Mouse (Mus musculus) CH12.LX (cell line): ENCODE results near the gene Gucy1a1. TPM values are rescaled to one million over a fixed set of nuclear protein-coding genes. Genes with fewer than 3 reads are reported as not detected.

ENCODE experiments used
- DNase-seq: peaks from one replicate; pipeline ENCODE4 v3.0.0-alpha.2; 2013; ENCODE audit errors: extremely low read depth
- H3K27ac ChIP-seq: 2 replicates; pipeline ENCODE4 v1.5.1; 2012; ENCODE audit warnings: low read depth, mild to moderate bottlenecking, control low read depth, moderate library complexity; ENCODE audit not compliant: insufficient read depth
- H3K27me3 ChIP-seq: replicated peaks from 2 replicates; pipeline ENCODE3; 2012; ENCODE audit warnings: inconsistent platforms
- H3K36me3 ChIP-seq, 2 experiments: replicated peaks in 1 of 2; 2 replicates each; pipeline versions ENCODE3 to v1.6.1; 2012; ENCODE audit warnings: inconsistent platforms in 1 of 2, low read length in 1 of 2, mild to moderate bottlenecking in 1 of 2, mixed read lengths in 1 of 2, moderate library complexity in 1 of 2; ENCODE audit not compliant: control insufficient read depth in 1 of 2, insufficient read depth in 1 of 2
- H3K4me1 ChIP-seq, 2 experiments: 2 replicates each; pipeline ENCODE4 v1.6.1; 2012; ENCODE audit warnings: inconsistent platforms in 1 of 2, moderate library complexity in 1 of 2; ENCODE audit not compliant: insufficient read depth in 2 of 2, control insufficient read depth in 1 of 2
- H3K4me2 ChIP-seq: 2 replicates; pipeline ENCODE4 v1.6.1; 2012; ENCODE audit warnings: low read depth, mild to moderate bottlenecking, control low read depth; ENCODE audit not compliant: poor library complexity, insufficient read depth, severe bottlenecking
- H3K4me3 ChIP-seq, 3 experiments: fragments of 150-350 bp in 1 of 3; sonication (generic) in 1 of 3; replicated peaks in 1 of 3; 2 replicates each; pipeline versions ENCODE3 to v1.5.1; 2011 to 2012; ENCODE audit warnings: low read depth in 2 of 3, low read length in 2 of 3, mild to moderate bottlenecking in 2 of 3, moderate library complexity in 2 of 3, control low read depth in 1 of 3, improper control_type of control experiment in 1 of 3, inconsistent platforms in 1 of 3, mixed read lengths in 1 of 3; ENCODE audit not compliant: poor library complexity in 1 of 3
- H3K79me2 ChIP-seq: replicated peaks from 2 replicates; pipeline ENCODE4 v1.6.1; 2012; ENCODE audit warnings: mild to moderate bottlenecking, moderate library complexity; ENCODE audit not compliant: control insufficient read depth, poor library complexity, insufficient read depth, severe bottlenecking; ENCODE audit errors: extremely low read depth
- H3K9ac ChIP-seq: 2 replicates; pipeline ENCODE4 v1.6.1; 2012; ENCODE audit warnings: low read depth, mild to moderate bottlenecking, control low read depth, moderate library complexity; ENCODE audit not compliant: insufficient read depth
- H3K9me3 ChIP-seq: replicated peaks from 2 replicates; pipeline ENCODE3; 2012; ENCODE audit warnings: low read length, inconsistent platforms, mixed read lengths
- BHLHE40 ChIP-seq: IDR thresholded peaks from 2 replicates; pipeline ENCODE4 v1.6.1; 2011; ENCODE audit warnings: mild to moderate bottlenecking, low read depth, low read length, improper control_type of control experiment
- CHD1 ChIP-seq: IDR thresholded peaks from 2 replicates; pipeline ENCODE4 v1.6.1; 2012; ENCODE audit warnings: low read depth, low read length, improper control_type of control experiment, inconsistent platforms
- CTCF ChIP-seq, 2 experiments: IDR thresholded peaks in 1 of 2; conservative IDR thresholded peaks in 1 of 2; 2 replicates each; pipeline ENCODE4 v1.5.1; 2011 to 2012; ENCODE audit warnings: low read depth in 2 of 2, low read length in 2 of 2, improper control_type of control experiment in 1 of 2, inconsistent platforms in 1 of 2, mild to moderate bottlenecking in 1 of 2, moderate library complexity in 1 of 2
- E2F4 ChIP-seq: IDR thresholded peaks from 2 replicates; pipeline ENCODE4 v1.6.1; 2011; ENCODE audit warnings: low read depth, low read length, improper control_type of control experiment; ENCODE audit not compliant: insufficient replicate concordance
- EP300 ChIP-seq: IDR thresholded peaks from 2 replicates; pipeline ENCODE4 v1.6.1; 2011; ENCODE audit warnings: low read length, improper control_type of control experiment
- ETS1 ChIP-seq: conservative IDR thresholded peaks from 2 replicates; pipeline ENCODE4 v1.6.1; 2012; ENCODE audit warnings: low read depth, mild to moderate bottlenecking, inconsistent platforms, low read length, improper control_type of control experiment, moderate library complexity
- GABPA ChIP-seq: IDR thresholded peaks from 2 replicates; pipeline ENCODE4 v1.6.1; 2012; ENCODE audit warnings: low read depth, low read length, improper control_type of control experiment, inconsistent platforms; ENCODE audit not compliant: insufficient replicate concordance
- HCFC1 ChIP-seq: IDR thresholded peaks from 2 replicates; pipeline ENCODE4 v1.6.1; 2012; ENCODE audit warnings: low read depth, mild to moderate bottlenecking, inconsistent platforms, low read length, improper control_type of control experiment
- JUN ChIP-seq: IDR thresholded peaks from 2 replicates; pipeline ENCODE4 v1.6.1; 2011; ENCODE audit warnings: low read depth, mild to moderate bottlenecking, low read length, improper control_type of control experiment, moderate library complexity; ENCODE audit not compliant: insufficient read depth
- JUND ChIP-seq: conservative IDR thresholded peaks from 2 replicates; pipeline ENCODE4 v1.6.1; 2011; ENCODE audit warnings: low read depth, low read length, improper control_type of control experiment
- KAT2A ChIP-seq: IDR thresholded peaks from 2 replicates; pipeline ENCODE4 v1.6.1; 2012; ENCODE audit warnings: low read length, improper control_type of control experiment, inconsistent platforms; ENCODE audit not compliant: insufficient replicate concordance
- MAFK ChIP-seq: IDR thresholded peaks from 2 replicates; pipeline ENCODE4 v1.6.1; 2011; ENCODE audit warnings: low read length, improper control_type of control experiment; ENCODE audit not compliant: insufficient replicate concordance
- MYC ChIP-seq: IDR thresholded peaks from 2 replicates; pipeline ENCODE4 v1.6.1; 2011; ENCODE audit warnings: low read depth, mild to moderate bottlenecking, improper control_type of control experiment, low read length
- POLR2A ChIP-seq: IDR thresholded peaks from 2 replicates; pipeline ENCODE4 v1.6.1; 2011; ENCODE audit warnings: low read depth, mild to moderate bottlenecking, improper control_type of control experiment, low read length
- POLR2AphosphoS2 ChIP-seq: IDR thresholded peaks from 2 replicates; pipeline ENCODE4 v1.6.1; 2011; ENCODE audit warnings: low read depth, low read length, improper control_type of control experiment
- RAD21 ChIP-seq: IDR thresholded peaks from 2 replicates; pipeline ENCODE4 v1.6.1; 2011; ENCODE audit warnings: low read depth, mild to moderate bottlenecking, low read length, improper control_type of control experiment, moderate library complexity
- RCOR1 ChIP-seq: conservative IDR thresholded peaks from 2 replicates; pipeline ENCODE4 v1.6.1; 2012; ENCODE audit warnings: low read depth, mild to moderate bottlenecking, inconsistent platforms, low read length, improper control_type of control experiment
- SMC3 ChIP-seq: IDR thresholded peaks from 2 replicates; pipeline ENCODE4 v1.6.1; 2011; ENCODE audit warnings: low read depth, low read length, improper control_type of control experiment
- TCF12 ChIP-seq: IDR thresholded peaks from 2 replicates; pipeline ENCODE4 v1.6.1; 2014; ENCODE audit warnings: low read depth, mild to moderate bottlenecking, inconsistent platforms, low read length, improper control_type of control experiment
- UBTF ChIP-seq: IDR thresholded peaks from 2 replicates; pipeline ENCODE4 v1.6.1; 2012; ENCODE audit warnings: low read depth, mild to moderate bottlenecking, inconsistent platforms, low read length, improper control_type of control experiment, moderate library complexity
- USF2 ChIP-seq: conservative IDR thresholded peaks from 2 replicates; pipeline ENCODE4 v1.6.1; 2011; ENCODE audit warnings: low read depth, low read length, improper control_type of control experiment
- ZC3H11A ChIP-seq: IDR thresholded peaks from 2 replicates; pipeline ENCODE4 v1.6.1; 2012; ENCODE audit warnings: low read depth, mild to moderate bottlenecking, inconsistent platforms, low read length, improper control_type of control experiment
- ZKSCAN1 ChIP-seq: IDR thresholded peaks from 2 replicates; pipeline ENCODE4 v1.6.1; 2012; ENCODE audit warnings: low read depth, inconsistent platforms, low read length, improper control_type of control experiment, borderline replicate concordance
- ZMIZ1 ChIP-seq: IDR thresholded peaks from 2 replicates; pipeline ENCODE4 v1.6.1; 2012; ENCODE audit warnings: low read depth, mild to moderate bottlenecking, inconsistent platforms, low read length, improper control_type of control experiment
- ZNF384 ChIP-seq: IDR thresholded peaks from 2 replicates; pipeline ENCODE4 v1.6.1; 2012; ENCODE audit warnings: low read depth, low read length, improper control_type of control experiment, inconsistent platforms
- dilution Hi-C: fragments of 300-500 bp; cut with MboI; formaldehyde crosslinking; loops from 2 replicates; pipeline ENCODE4 v1.14.3; 2020; ENCODE audit warnings: low sequenced_read_pairs; ENCODE audit not compliant: extremely low pct_unique_long_range_greater_than_20kb, extremely low pct_ligation_motif_present
- in situ Hi-C: fragments of 300-500 bp; cut with MboI; formaldehyde crosslinking; loops from 3 replicates; pipeline ENCODE4 v1.14.3; 2019; ENCODE audit warnings: low sequenced_read_pairs, low pct_ligation_motif_present, low pct_unique_long_range_greater_than_20kb, mixed read lengths
- polyA plus RNA-seq: library from polyadenylated mRNA; unstranded; fragments of >175 nt; gene quantifications from 2 replicates; pipeline ENCODE4 v1.2.1, GENCODE M21; 2012; ENCODE audit warnings: low read depth; ENCODE audit not compliant: insufficient read length
- total RNA-seq, 2 experiments: library from RNA; depleted of rRNA; stranded (reverse); fragments of 300-350 nt in 1 of 2; fragments of >200 nt in 1 of 2; gene quantifications; 2 replicates each; pipeline ENCODE4 v1.2.3; 2012 to 2014

Gucy1a1 gene
- total and polyA plus RNA-seq, 3 experiments, result not detected

- H3K4me2 ChIP-seq, result no peak overlapping the region
- H3K9me3 ChIP-seq, result no peaks in the 10 kb centered on the region
- DNase-seq, result no peak
- H3K27me3 ChIP-seq, result no peaks in the 10 kb centered on the region
- H3K36me3 ChIP-seq, result no peaks in the 10 kb centered on the region
- TF ChIP-seq HCFC1 (no peak), BHLHE40 (no peak), ZKSCAN1 (no peak), POLR2AphosphoS2 (no peak), POLR2A (no peak), ZNF384 (no peak), TCF12 (no peak), ZC3H11A (no peak), SMC3 (no peak), E2F4 (no peak), CHD1 (no peak)
- TF ChIP-seq, all 38 proteins: peak for 0
- no peak overlapping the region for H3K27ac ChIP-seq
- H3K79me2 ChIP-seq, result no peaks in the 10 kb centered on the region
- dilution Hi-C loops, result no loop called here
- no peak overlapping the region for H3K9ac ChIP-seq
- H3K4me3 ChIP-seq, result no peak overlapping the region
- H3K4me1 ChIP-seq, result peaks cover 5 to 6% of the 10 kb centered on the region in 2 experiments
- in situ Hi-C loops, result no loop called here
Observed at GRCm38 (mm10) chr3:82054283-82054974, 91.2 kb downstream of the Gucy1a1 start.

GRCm38 (mm10) chr3:82052029-82052428, 93.6 kb downstream of the Gucy1a1 start:
- Histone ChIP-seq H3K4me2 (no peak overlapping the region), H3K27me3 (no peaks in the 10 kb centered on the region), H3K4me1 (peaks cover 5 to 6% of the 10 kb centered on the region in 2 experiments), H3K36me3 (no peaks in the 10 kb centered on the region), H3K9me3 (no peaks in the 10 kb centered on the region), H3K4me3 (no peak overlapping the region), H3K9ac (no peak overlapping the region), H3K27ac (no peak overlapping the region), H3K79me2 (no peaks in the 10 kb centered on the region)
- in situ Hi-C loops (no loop called here), dilution Hi-C loops (no loop called here)
- DNase-seq, result no peak
- TF ChIP-seq USF2, result no peak
- TF ChIP-seq UBTF, result no peak
- TF ChIP-seq BHLHE40, result no peak
- no peak for TF ChIP-seq POLR2AphosphoS2
- TF ChIP-seq RCOR1, result no peak
- TF ChIP-seq ZMIZ1, result no peak
- TF ChIP-seq KAT2A, result no peak
- TF ChIP-seq ETS1, result no peak
- no peak for TF ChIP-seq MYC
- no peak for TF ChIP-seq JUN
- TF ChIP-seq GABPA, result no peak
- no peak for TF ChIP-seq JUND
- TF ChIP-seq TCF12, result no peak
- no peak for TF ChIP-seq RAD21
- no peak for TF ChIP-seq POLR2A
- TF ChIP-seq SMC3, result no peak
- TF ChIP-seq CTCF (conservative IDR thresholded peaks at IDR 0.05 in 1 of 2, IDR thresholded peaks at IDR 0.05 in 1 of 2; ENCODE audit: low read depth in 2 of 2, low read length in 2 of 2), result no peak
- TF ChIP-seq MAFK, result no peak
- TF ChIP-seq EP300, result no peak
- TF ChIP-seq, all 38 proteins: peak for 0
